Mouse (Mus musculus) brain, adult 2 months (tissue): Measurements from ENCODE around the gene Rln3.

Experiments used
- DNase-seq: peaks from one replicate; pipeline ENCODE4 v3.0.0; 2011; ENCODE audit warnings: low read depth, low spot score

Gene Rln3

DNA sequence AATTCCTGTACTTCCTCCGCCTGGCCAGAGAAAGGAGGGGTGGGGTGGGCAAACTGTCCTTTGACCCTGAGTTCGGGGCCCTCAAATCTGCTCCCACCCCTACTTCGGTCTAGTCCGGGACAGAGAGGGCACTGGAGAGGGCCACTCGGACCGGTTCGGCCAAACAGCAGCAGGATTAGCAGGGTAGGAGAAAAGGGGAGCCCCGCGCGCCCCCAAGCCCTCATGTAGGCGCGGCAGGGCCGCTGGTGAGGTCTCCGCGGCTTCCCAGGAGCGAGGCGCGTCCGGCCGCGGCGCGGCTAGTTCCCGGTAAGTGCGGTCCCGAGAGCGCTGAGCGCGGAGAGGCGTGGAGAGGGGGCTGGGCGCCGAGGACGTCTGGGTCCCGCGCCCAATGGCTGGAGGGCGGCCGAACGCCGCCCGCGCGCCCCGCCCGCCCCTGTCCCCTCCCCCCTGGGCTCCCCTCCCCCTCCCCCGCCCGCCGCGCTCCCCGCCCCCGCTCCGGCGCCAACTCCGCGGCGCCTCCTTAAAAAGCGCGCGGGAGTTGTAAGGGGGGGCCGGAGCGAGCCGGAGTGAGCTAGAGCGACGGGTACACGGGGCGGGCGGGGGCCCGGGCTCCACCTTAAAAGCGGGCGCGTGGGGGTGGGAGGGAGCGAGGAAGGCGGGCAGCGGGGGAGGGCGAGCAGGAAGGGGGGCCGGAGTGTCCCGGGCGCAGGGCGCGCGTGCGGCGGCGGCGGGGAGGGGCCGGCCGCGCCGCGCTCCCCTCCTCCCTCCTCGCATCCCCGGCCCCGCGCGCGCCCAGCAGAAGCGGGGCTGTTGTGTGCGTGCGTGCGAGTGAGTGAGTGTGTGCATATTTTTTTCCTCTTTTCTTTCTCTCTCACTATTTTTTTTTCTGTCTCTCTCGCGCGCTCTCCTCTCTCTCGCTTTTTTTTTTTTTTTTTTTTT is 48.0 kb downstream of the Rln3 start:
- peak; percentile 96 for DNase-seq

GRCm38 (mm10) chr8:83995973-83996372 is 48.8 kb downstream of the Rln3 start:
- no peak for DNase-seq

GRCm38 (mm10) chr8:83994030-83994429 is 50.8 kb downstream of the Rln3 start:
- DNase-seq, result no peak
